Mouse (Mus musculus) layer of hippocampus, adult 2 months (tissue): ENCODE data around the gene Cdc37. TPM values are rescaled to one million over a fixed set of nuclear protein-coding genes. Genes with fewer than 3 reads are reported as not detected.

Experiments
- DNase-seq, 2 experiments: peaks; one replicate each; pipeline ENCODE4 v3.0.0; 2022; ENCODE audit warnings: low spot score in 2 of 2
- H3K27ac ChIP-seq: fragments of 200-600 bp; 2 replicates; pipeline ENCODE4 v1.8.1; 2022
- H3K4me3 ChIP-seq: fragments of 200-600 bp; 2 replicates; pipeline ENCODE4 v1.8.1; 2022; ENCODE audit warnings: mild to moderate bottlenecking
- CTCF ChIP-seq: fragments of 200-600 bp; conservative IDR thresholded peaks from 2 replicates; pipeline ENCODE4 v1.8.1; 2022; ENCODE audit warnings: antibody characterized with exemption, mild to moderate bottlenecking, moderate library complexity
- total RNA-seq, 2 experiments: library from RNA; stranded (reverse); gene quantifications; 2 replicates each; pipeline ENCODE4 v1.2.3; 2021

Gene Cdc37
- total RNA-seq, 2 experiments from 2014 or later = 144 to 150 TPM

GRCm38 (mm10) chr9:21144361-21144760 is 5.4 kb downstream of the Cdc37 start:
- H3K4me3 ChIP-seq = no peak overlapping the region
- DNase-seq = no peak
- no peak for TF ChIP-seq CTCF
- H3K27ac ChIP-seq = no peak overlapping the region

GRCm38 (mm10) chr9:21141922-21142321 is 7.9 kb downstream of the Cdc37 start:
- no peak overlapping the region for H3K27ac ChIP-seq
- no peak for DNase-seq
- TF ChIP-seq CTCF = no peak
- no peak overlapping the region for H3K4me3 ChIP-seq

GRCm38 (mm10) chr9:21138386-21138785 is 11.4 kb downstream of the Cdc37 start:
- TF ChIP-seq CTCF = no peak
- DNase-seq = no peak
- Histone ChIP-seq H3K27ac (no peak overlapping the region), H3K4me3 (no peak overlapping the region)

GRCm38 (mm10) chr9:21137229-21137628 is 12.6 kb downstream of the Cdc37 start:
- TF ChIP-seq CTCF = peak; percentile 77
- Histone ChIP-seq H3K4me3 (no peak overlapping the region), H3K27ac (no peak overlapping the region)
- peak; percentile 43 to 69 for DNase-seq

GRCm38 (mm10) chr9:21136401-21136800 is 13.4 kb downstream of the Cdc37 start:
- no peak overlapping the region for H3K4me3 ChIP-seq
- no peak for TF ChIP-seq CTCF
- no peak for DNase-seq
- H3K27ac ChIP-seq = peak overlapping the region; percentile 39; the same call in 1 of the 2 replicates

- no peak for TF ChIP-seq CTCF
- Histone ChIP-seq H3K4me3 (no peak overlapping the region), H3K27ac (peak overlapping the region; percentile 39; the same call in 1 of the 2 replicates)
- no peak for DNase-seq
Measured at GRCm38 (mm10) chr9:21135941-21136381, 13.8 kb downstream of the Cdc37 start.

- no peak overlapping the region for H3K4me3 ChIP-seq
- DNase-seq = no peak
- peak overlapping the region; percentile 61; the same call in 1 of the 2 replicates for H3K27ac ChIP-seq
- no peak for TF ChIP-seq CTCF
Measured at GRCm38 (mm10) chr9:21135329-21135890, 14.4 kb downstream of the Cdc37 start.

- TF ChIP-seq CTCF = no peak
- Histone ChIP-seq H3K4me3 (no peak overlapping the region), H3K27ac (0 out of 2 replicates have a peak overlapping the region, but pooled peaks have one; percentile 10)
- no peak for DNase-seq
Measured at GRCm38 (mm10) chr9:21134595-21135328, 15.0 kb downstream of the Cdc37 start.

- no peak overlapping the region for H3K27ac ChIP-seq
- H3K4me3 ChIP-seq = no peak overlapping the region
- TF ChIP-seq CTCF = no peak
- DNase-seq = no peak
Measured at GRCm38 (mm10) chr9:21133064-21133707, 16.6 kb downstream of the Cdc37 start.

GRCm38 (mm10) chr9:21132102-21132775 is 17.5 kb downstream of the Cdc37 start:
- DNase-seq = no peak
- TF ChIP-seq CTCF = peak; percentile 63
- Histone ChIP-seq H3K27ac (no peak overlapping the region), H3K4me3 (no peak overlapping the region)

- TF ChIP-seq CTCF = no peak
- peak; percentile 87 to 97 for DNase-seq
- peak within 1 kb of the TSS; percentile 82 for H3K27ac ChIP-seq
- H3K4me3 ChIP-seq = peak within 1 kb of the TSS; percentile 76
Measured at GRCm38 (mm10) chr9:21131059-21131956, 18.5 kb downstream of the Cdc37 start, which contains the start of gene Tyk2. Gene Tyk2, minus strand, starts transcription at chr9:21131243.

GRCm38 (mm10) chr9:21126259-21126627 is 23.5 kb downstream of the Cdc37 start:
- no peak for DNase-seq
- H3K4me3 ChIP-seq = no peak overlapping the region
- H3K27ac ChIP-seq = no peak overlapping the region
- TF ChIP-seq CTCF = no peak
